ENCODE assay signal across 29 mouse cellular contexts in the genomic region with DNA sequence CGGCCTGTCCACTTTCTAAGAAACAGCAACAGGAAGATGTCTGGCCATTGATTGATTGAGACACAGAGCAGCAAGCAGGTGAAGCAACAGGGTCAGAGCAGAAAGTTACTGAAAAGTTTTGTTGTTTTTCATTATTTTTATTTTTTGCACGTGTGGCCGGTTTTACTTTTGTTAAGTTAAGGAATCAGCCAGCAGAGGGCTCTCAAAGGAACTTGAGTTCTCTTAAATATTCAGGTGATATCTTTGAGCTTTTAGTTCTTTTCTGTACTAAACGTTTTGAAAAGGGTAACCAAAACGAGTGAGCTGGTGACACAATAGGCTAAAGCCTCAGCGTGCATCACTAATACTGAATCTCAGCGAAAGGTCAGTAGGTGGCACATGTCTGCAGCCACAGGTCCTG. TPM values are rescaled to one million over a fixed set of nuclear protein-coding genes. Genes with fewer than 3 reads are reported as not detected.
DNase-seq lines count a peak whose midpoint lies in the region; ATAC-seq and TF ChIP-seq lines count a peak whose summit lies in the region.
"Had no signal": no experiment of that assay in that cellular context is flagged by ENCODE, and none has a peak within 500 bp of the region (broad histone marks: within the 10 kb centered on the region; RNA-seq: fewer than 3 reads in every experiment).

No protein-coding gene starts in this region.

- DNase-seq in CD4-positive, CD25-positive, alpha-beta regulatory T cell, adult 2 months (ENCODE audit: low read depth, low spot score) = peak; percentile 40
- DNase-seq in layer of hippocampus, adult 2 months (ENCODE audit: low spot score in 2 of 2) = no peak
- no peak for DNase-seq in layer of hippocampus, postnatal 10 days (ENCODE audit: low spot score in 2 of 2)
- DNase-seq in thymus, postnatal 25 days = peak; percentile 7
- DNase-seq in thymus, adult 18-20 months = no peak
- DNase-seq in embryo, embryonic 11 days = no peak
- no peak for DNase-seq in spleen, postnatal 14 days (ENCODE audit: low spot score in 2 of 2)
- DNase-seq: adrenal gland, postnatal 25 days; cerebellum, adult 9-10 months; gastrocnemius, postnatal 25 days; heart, adult 18-20 months; kidney, postnatal 4 days; liver, postnatal 0 days; midbrain, embryonic 14.5 days had no signal

- no peak overlapping the region for H3K4me3 ChIP-seq in layer of hippocampus, adult 2 months
- H3K4me3 ChIP-seq: embryonic facial prominence, embryonic 10.5 days; heart, embryonic 13.5 days; hindbrain, embryonic 12.5 days; intestine, embryonic 15.5 days; megakaryocyte, embryonic 14.5 days; neural tube, embryonic 12.5 days; stomach, embryonic 15.5 days had no signal

- peak; percentile 61 for TF ChIP-seq CTCF in layer of hippocampus, adult 2 months (conservative IDR thresholded peaks at IDR 0.05)

- no peak overlapping the region for H3K27ac ChIP-seq in layer of hippocampus, adult 2 months
- H3K27ac ChIP-seq: embryonic facial prominence, embryonic 10.5 days; heart, embryonic 13.5 days; hindbrain, embryonic 12.5 days; intestine, embryonic 15.5 days; neural tube, embryonic 12.5 days; stomach, embryonic 15.5 days had no signal

- no peak for ATAC-seq in CD4-positive, CD25-positive, alpha-beta regulatory T cell, adult 4 months
- ATAC-seq: forebrain, embryonic 16.5 days; intestine, embryonic 15.5 days; liver, postnatal 0 days had no signal

RNA-seq across cellular contexts. Expression of gene ccdc198, which starts 26.6 kb away (rescaled TPM):
- under 1 TPM; 0.19 to 0.27 TPM for polyA plus RNA-seq in CD4-positive, CD25-positive, alpha-beta regulatory T cell, adult 4 months (2017; shearing (Covaris generic))
- not detected for total RNA-seq in layer of hippocampus, adult 2 months (2021)
- not detected for total RNA-seq in layer of hippocampus, postnatal 10 days (2021)
- total RNA-seq: adrenal gland, postnatal 25 days; common myeloid progenitor, adult 5-6 weeks; gastrocnemius, postnatal 25 days; heart, adult 18-20 months; heart, postnatal 25 days; layer of hippocampus, postnatal 14 days had no signal
- polyA plus RNA-seq: embryonic facial prominence, embryonic 10.5 days; liver, adult 2 months; spleen, adult 2 months; urinary bladder, adult 2 months had no signal

RNA-seq across cellular contexts. Expression of gene Naa30, which starts 46.7 kb away (rescaled TPM):
- polyA plus RNA-seq in CD4-positive, CD25-positive, alpha-beta regulatory T cell, adult 4 months (2017; shearing (Covaris generic)) = 1 to 10 TPM; 4.5 to 9.4 TPM
- 10 to 100 TPM; 38.5 to 45.2 TPM for total RNA-seq in layer of hippocampus, adult 2 months (2021)
- 10 to 100 TPM; 36.5 to 36.9 TPM for total RNA-seq in layer of hippocampus, postnatal 10 days (2021)

Comparison
In these comparisons a context has a peak if more than half of its experiments do, and no peak if none do; other contexts are left out.
1. DNase-seq: peak in CD4-positive, CD25-positive, alpha-beta regulatory T cell, adult 2 months (single experiment) and thymus, postnatal 25 days (single experiment); none in layer of hippocampus, adult 2 months (0 of 2), layer of hippocampus, postnatal 10 days (0 of 2), thymus, adult 18-20 months (0 of 2), embryo, embryonic 11 days (single experiment) and spleen, postnatal 14 days (0 of 2).